25 mouse cellular contexts compared by ENCODE assay signal in genomic region chrX:9248911-9249310, GRCm38 (mm10). TPM values are rescaled to one million over a fixed set of nuclear protein-coding genes. Genes with fewer than 3 reads are reported as not detected.
DNase-seq lines count a peak whose midpoint lies in the region; ATAC-seq and TF ChIP-seq lines count a peak whose summit lies in the region.
"Had no signal": no experiment of that assay in that cellular context is flagged by ENCODE, and none has a peak within 500 bp of the region (broad histone marks: within the 10 kb centered on the region; RNA-seq: fewer than 3 reads in every experiment).

No protein-coding gene starts in this region.

- no peaks in the 10 kb centered on the region for H3K4me1 ChIP-seq in embryonic facial prominence, embryonic 14.5 days (ENCODE audit: control insufficient read depth, insufficient read depth, low read length)
- H3K4me1 ChIP-seq in embryonic facial prominence, embryonic 10.5 days = no peaks in the 10 kb centered on the region
- 0 out of 2 replicates have a peak, but pooled peaks cover 3% of the 10 kb centered on the region for H3K4me1 ChIP-seq in midbrain, embryonic 13.5 days (replicated peaks)
- H3K4me1 ChIP-seq in midbrain, embryonic 11.5 days (ENCODE audit: control insufficient read depth, insufficient read depth, low read length) = no peaks in the 10 kb centered on the region
- H3K4me1 ChIP-seq in intestine, postnatal 0 days (replicated peaks; ENCODE audit: control insufficient read depth, insufficient read depth, low read length) = no peaks in the 10 kb centered on the region
- H3K4me1 ChIP-seq in stomach, postnatal 0 days (replicated peaks; ENCODE audit: control insufficient read depth, insufficient read depth) = no peaks in the 10 kb centered on the region
- H3K4me1 ChIP-seq: embryonic facial prominence, embryonic 12.5 days; heart, embryonic 12.5 days; stomach, embryonic 15.5 days had no signal

- no peak overlapping the region for H3K4me3 ChIP-seq in embryonic facial prominence, embryonic 14.5 days (ENCODE audit: low read depth, low read length)
- no peak overlapping the region for H3K4me3 ChIP-seq in embryonic facial prominence, embryonic 10.5 days
- no peak overlapping the region for H3K4me3 ChIP-seq in midbrain, embryonic 13.5 days (replicated peaks)
- no peak overlapping the region for H3K4me3 ChIP-seq in midbrain, embryonic 11.5 days (ENCODE audit: low read depth, low read length)
- H3K4me3 ChIP-seq in intestine, postnatal 0 days (ENCODE audit: low read depth, low read length) = no peak overlapping the region
- no peak overlapping the region for H3K4me3 ChIP-seq in stomach, postnatal 0 days (ENCODE audit: low read depth, low read length)
- H3K4me3 ChIP-seq: embryonic facial prominence, embryonic 12.5 days; heart, embryonic 12.5 days; stomach, embryonic 15.5 days had no signal

- no peak for ATAC-seq in embryonic facial prominence, embryonic 14.5 days (ENCODE audit: low read depth)
- ATAC-seq in midbrain, embryonic 13.5 days = peak; percentile 74
- no peak for ATAC-seq in midbrain, embryonic 11.5 days (ENCODE audit: low FRiP score)
- peak; percentile 91 for ATAC-seq in intestine, postnatal 0 days
- ATAC-seq in stomach, postnatal 0 days (ENCODE audit: low FRiP score, low TSS enrichment) = peak; percentile 77
- ATAC-seq: activated CD4-positive, CD25-positive, alpha-beta regulatory T cell, adult 4 months had no signal

- no peak overlapping the region for H3K4me2 ChIP-seq in embryonic facial prominence, embryonic 14.5 days (ENCODE audit: low read depth, low read length)
- H3K4me2 ChIP-seq in midbrain, embryonic 13.5 days (replicated peaks) = no peak overlapping the region
- no peak overlapping the region for H3K4me2 ChIP-seq in midbrain, embryonic 11.5 days
- no peak overlapping the region for H3K4me2 ChIP-seq in intestine, postnatal 0 days (replicated peaks; ENCODE audit: low read depth)
- no peak overlapping the region for H3K4me2 ChIP-seq in stomach, postnatal 0 days (replicated peaks; ENCODE audit: low read depth)
- H3K4me2 ChIP-seq: embryonic facial prominence, embryonic 12.5 days; heart, embryonic 12.5 days; stomach, embryonic 15.5 days had no signal

- no peaks in the 10 kb centered on the region for H3K36me3 ChIP-seq in embryonic facial prominence, embryonic 14.5 days (ENCODE audit: control insufficient read depth, insufficient read depth, low read length)
- no peaks in the 10 kb centered on the region for H3K36me3 ChIP-seq in embryonic facial prominence, embryonic 10.5 days (replicated peaks)
- no peaks in the 10 kb centered on the region for H3K36me3 ChIP-seq in midbrain, embryonic 13.5 days
- no peaks in the 10 kb centered on the region for H3K36me3 ChIP-seq in midbrain, embryonic 11.5 days (ENCODE audit: control insufficient read depth, insufficient read depth, low read length)
- H3K36me3 ChIP-seq in intestine, postnatal 0 days (ENCODE audit: control insufficient read depth, insufficient read depth) = no peaks in the 10 kb centered on the region
- no peaks in the 10 kb centered on the region for H3K36me3 ChIP-seq in stomach, postnatal 0 days (ENCODE audit: control insufficient read depth, insufficient read depth, low read length)
- H3K36me3 ChIP-seq: embryonic facial prominence, embryonic 12.5 days; heart, embryonic 12.5 days; stomach, embryonic 15.5 days had no signal

- WGBS in embryonic facial prominence, embryonic 14.5 days = 49% methylated on average over 5 of the region's 5 CpGs
- 67% methylated on average over 5 of the region's 5 CpGs for WGBS in embryonic facial prominence, embryonic 10.5 days
- 49% methylated on average over 5 of the region's 5 CpGs for WGBS in midbrain, embryonic 13.5 days
- 71% methylated on average over 5 of the region's 5 CpGs for WGBS in midbrain, embryonic 11.5 days
- WGBS in intestine, postnatal 0 days = 41% methylated on average over 5 of the region's 5 CpGs
- WGBS in stomach, postnatal 0 days = 45% methylated on average over 5 of the region's 5 CpGs

- no peaks in the 10 kb centered on the region for H3K9me3 ChIP-seq in embryonic facial prominence, embryonic 14.5 days (ENCODE audit: control insufficient read depth, low read length)
- no peaks in the 10 kb centered on the region for H3K9me3 ChIP-seq in embryonic facial prominence, embryonic 10.5 days
- no peaks in the 10 kb centered on the region for H3K9me3 ChIP-seq in midbrain, embryonic 13.5 days
- no peaks in the 10 kb centered on the region for H3K9me3 ChIP-seq in midbrain, embryonic 11.5 days (ENCODE audit: control insufficient read depth, low read length)
- no peaks in the 10 kb centered on the region for H3K9me3 ChIP-seq in intestine, postnatal 0 days (ENCODE audit: control insufficient read depth)
- no peaks in the 10 kb centered on the region for H3K9me3 ChIP-seq in stomach, postnatal 0 days (ENCODE audit: control insufficient read depth, low read length)
- H3K9me3 ChIP-seq: embryonic facial prominence, embryonic 12.5 days; heart, embryonic 12.5 days; stomach, embryonic 15.5 days had no signal

- H3K27me3 ChIP-seq in embryonic facial prominence, embryonic 14.5 days (replicated peaks; ENCODE audit: control insufficient read depth, insufficient read depth, low read length) = no peaks in the 10 kb centered on the region
- H3K27me3 ChIP-seq in embryonic facial prominence, embryonic 10.5 days (replicated peaks; ENCODE audit: low read depth, poor library complexity, severe bottlenecking) = no peaks in the 10 kb centered on the region
- H3K27me3 ChIP-seq in midbrain, embryonic 13.5 days = no peaks in the 10 kb centered on the region
- H3K27me3 ChIP-seq in midbrain, embryonic 11.5 days (ENCODE audit: control insufficient read depth, insufficient read depth, low read length) = no peaks in the 10 kb centered on the region
- H3K27me3 ChIP-seq in intestine, postnatal 0 days (replicated peaks; ENCODE audit: control insufficient read depth, insufficient read depth, low read length) = no peaks in the 10 kb centered on the region
- H3K27me3 ChIP-seq in stomach, postnatal 0 days (ENCODE audit: control insufficient read depth, insufficient read depth, low read length) = no peaks in the 10 kb centered on the region
- H3K27me3 ChIP-seq: embryonic facial prominence, embryonic 12.5 days; heart, embryonic 12.5 days; stomach, embryonic 15.5 days had no signal

- no peak overlapping the region for H3K27ac ChIP-seq in embryonic facial prominence, embryonic 14.5 days (replicated peaks; ENCODE audit: low read depth, low read length)
- no peak overlapping the region for H3K27ac ChIP-seq in embryonic facial prominence, embryonic 10.5 days (replicated peaks)
- H3K27ac ChIP-seq in midbrain, embryonic 13.5 days = no peak overlapping the region
- no peak overlapping the region for H3K27ac ChIP-seq in midbrain, embryonic 11.5 days (ENCODE audit: low read depth, low read length)
- H3K27ac ChIP-seq in intestine, postnatal 0 days (ENCODE audit: low read depth, low read length) = no peak overlapping the region
- no peak overlapping the region for H3K27ac ChIP-seq in stomach, postnatal 0 days (replicated peaks)
- H3K27ac ChIP-seq: embryonic facial prominence, embryonic 12.5 days; stomach, embryonic 15.5 days had no signal

- H3K9ac ChIP-seq in embryonic facial prominence, embryonic 14.5 days (ENCODE audit: low read depth, low read length) = no peak overlapping the region
- H3K9ac ChIP-seq in midbrain, embryonic 13.5 days (replicated peaks) = no peak overlapping the region
- H3K9ac ChIP-seq in midbrain, embryonic 11.5 days (ENCODE audit: low read length) = no peak overlapping the region
- no peak overlapping the region for H3K9ac ChIP-seq in intestine, postnatal 0 days (ENCODE audit: low read depth, low read length)
- no peak overlapping the region for H3K9ac ChIP-seq in stomach, postnatal 0 days (ENCODE audit: low read length)
- H3K9ac ChIP-seq: embryonic facial prominence, embryonic 12.5 days; heart, embryonic 12.5 days; stomach, embryonic 15.5 days had no signal

- no peak for TF ChIP-seq CTCF in intestine, postnatal 0 days (IDR thresholded peaks at IDR 0.05; ENCODE audit: low read depth)
- TF ChIP-seq CTCF in stomach, postnatal 0 days (IDR thresholded peaks at IDR 0.05; ENCODE audit: low read depth) = no peak

- no peak for TF ChIP-seq EP300 in stomach, postnatal 0 days (optimal IDR thresholded peaks at IDR 0.05)

- DNase-seq in embryonic facial prominence, embryonic 14.5 days (ENCODE audit: low spot score) = peak; percentile 34
- DNase-seq in embryonic facial prominence, embryonic 10.5 days (ENCODE audit: low spot score) = no peak
- DNase-seq in midbrain, embryonic 11.5 days (ENCODE audit: low spot score, missing footprints) = no peak
- DNase-seq in stomach, postnatal 0 days (ENCODE audit: low spot score) = peak; percentile 14
- no peak for DNase-seq in heart, adult 8-10 months (ENCODE audit: low spot score)
- DNase-seq in kidney, adult 9 months = no peak
- DNase-seq: adrenal gland, postnatal 36 days; cerebellum, postnatal 25 days; gastrocnemius, postnatal 25 days; heart, postnatal 36 days; kidney, adult 11 months; kidney, postnatal 4 days; thymus, postnatal 14 days had no signal

RNA-seq across cellular contexts. Expression of gene Gm14862, which starts 7.8 kb away (rescaled TPM):
- polyA plus RNA-seq in embryonic facial prominence, embryonic 14.5 days (2014; fragmentation: Nextera tagmentation; extraction: Ambion mirVana) = not detected in 2 replicates
- polyA plus RNA-seq in embryonic facial prominence, embryonic 10.5 days (2016; fragmentation: Nextera tagmentation; extraction: Ambion mirVana) = not detected in 2 replicates
- not detected in 2 replicates for polyA plus RNA-seq in midbrain, embryonic 13.5 days (2015; fragmentation: Nextera tagmentation; extraction: Ambion mirVana)
- 0.72 TPM in 1 of 2 replicates, not detected in the other for polyA plus RNA-seq in midbrain, embryonic 11.5 days (2014; fragmentation: Nextera tagmentation; extraction: Ambion mirVana)
- polyA plus RNA-seq in intestine, postnatal 0 days (2015; fragmentation: Nextera tagmentation; extraction: Ambion mirVana) = not detected in 2 replicates
- polyA plus RNA-seq in stomach, postnatal 0 days (2015; fragmentation: Nextera tagmentation; extraction: Ambion mirVana) = 0.17 TPM in 1 of 2 replicates, not detected in the other
- total RNA-seq in heart, adult 8-10 months (2022) = not detected
- total RNA-seq: adrenal gland, postnatal 36 days; gastrocnemius, postnatal 25 days; heart, postnatal 36 days; layer of hippocampus, postnatal 14 days; left cerebral cortex, postnatal 25 days; liver, adult 2 months; megakaryocyte, adult 5-6 weeks had no signal
- polyA plus RNA-seq: liver, adult 2 months; lung, embryonic 16.5 days; small intestine, adult 2 months had no signal

RNA-seq across cellular contexts. Expression of gene Xk, which starts 23.6 kb away (rescaled TPM):
- 0.97 and 2.0 TPM in 2 replicates for polyA plus RNA-seq in embryonic facial prominence, embryonic 14.5 days (2014; fragmentation: Nextera tagmentation; extraction: Ambion mirVana)
- 2.0 TPM in 2 replicates for polyA plus RNA-seq in embryonic facial prominence, embryonic 10.5 days (2016; fragmentation: Nextera tagmentation; extraction: Ambion mirVana)
- 2.3 and 2.9 TPM in 2 replicates for polyA plus RNA-seq in midbrain, embryonic 13.5 days (2015; fragmentation: Nextera tagmentation; extraction: Ambion mirVana)
- polyA plus RNA-seq in midbrain, embryonic 11.5 days (2014; fragmentation: Nextera tagmentation; extraction: Ambion mirVana) = 2.9 and 3.4 TPM in 2 replicates
- 6.7 TPM in 2 replicates for polyA plus RNA-seq in intestine, postnatal 0 days (2015; fragmentation: Nextera tagmentation; extraction: Ambion mirVana)
- polyA plus RNA-seq in stomach, postnatal 0 days (2015; fragmentation: Nextera tagmentation; extraction: Ambion mirVana) = 2.0 and 2.5 TPM in 2 replicates
- total RNA-seq in heart, adult 8-10 months (2022) = 1 to 10 TPM; 5.1 to 9.8 (median 8.1) TPM

RNA-seq across cellular contexts. Expression of gene H2al1m, which starts 34.7 kb away (rescaled TPM):
- polyA plus RNA-seq in embryonic facial prominence, embryonic 14.5 days (2014; fragmentation: Nextera tagmentation; extraction: Ambion mirVana) = not detected in 2 replicates
- polyA plus RNA-seq in embryonic facial prominence, embryonic 10.5 days (2016; fragmentation: Nextera tagmentation; extraction: Ambion mirVana) = not detected in 2 replicates
- not detected in 2 replicates for polyA plus RNA-seq in midbrain, embryonic 13.5 days (2015; fragmentation: Nextera tagmentation; extraction: Ambion mirVana)
- polyA plus RNA-seq in midbrain, embryonic 11.5 days (2014; fragmentation: Nextera tagmentation; extraction: Ambion mirVana) = 0.46 TPM in 1 of 2 replicates, not detected in the other
- 0.42 and 0.52 TPM in 2 replicates for polyA plus RNA-seq in intestine, postnatal 0 days (2015; fragmentation: Nextera tagmentation; extraction: Ambion mirVana)
- 0.21 TPM in 1 of 2 replicates, not detected in the other for polyA plus RNA-seq in stomach, postnatal 0 days (2015; fragmentation: Nextera tagmentation; extraction: Ambion mirVana)
- total RNA-seq in heart, adult 8-10 months (2022) = 1 to 10 TPM in 1 of 4 experiments, not detected in 3; 1.3 TPM
- total RNA-seq: gastrocnemius, postnatal 25 days; left cerebral cortex, postnatal 25 days; megakaryocyte, adult 5-6 weeks had no signal
- polyA plus RNA-seq: embryonic facial prominence, embryonic 12.5 days; liver, adult 2 months; lung, embryonic 16.5 days had no signal

RNA-seq across cellular contexts. Expression of gene Lancl3, which starts 49.2 kb away (rescaled TPM):
- polyA plus RNA-seq in embryonic facial prominence, embryonic 14.5 days (2014; fragmentation: Nextera tagmentation; extraction: Ambion mirVana) = 0.67 and 0.76 TPM in 2 replicates
- 0.26 and 0.43 TPM in 2 replicates for polyA plus RNA-seq in embryonic facial prominence, embryonic 10.5 days (2016; fragmentation: Nextera tagmentation; extraction: Ambion mirVana)
- polyA plus RNA-seq in midbrain, embryonic 13.5 days (2015; fragmentation: Nextera tagmentation; extraction: Ambion mirVana) = 4.0 and 4.1 TPM in 2 replicates
- polyA plus RNA-seq in midbrain, embryonic 11.5 days (2014; fragmentation: Nextera tagmentation; extraction: Ambion mirVana) = 0.66 and 0.90 TPM in 2 replicates
- 0.46 and 0.65 TPM in 2 replicates for polyA plus RNA-seq in intestine, postnatal 0 days (2015; fragmentation: Nextera tagmentation; extraction: Ambion mirVana)
- polyA plus RNA-seq in stomach, postnatal 0 days (2015; fragmentation: Nextera tagmentation; extraction: Ambion mirVana) = 0.61 and 0.87 TPM in 2 replicates
- 1 to 10 TPM; 2.7 to 6.0 (median 5.0) TPM for total RNA-seq in heart, adult 8-10 months (2022)
- total RNA-seq: megakaryocyte, adult 5-6 weeks had no signal
- polyA plus RNA-seq: liver, adult 2 months had no signal

Comparison
In these comparisons a context has a peak if more than half of its experiments do, and no peak if none do; other contexts are left out.
1. ATAC-seq: peak in midbrain, embryonic 13.5 days (single experiment), intestine, postnatal 0 days (single experiment) and stomach, postnatal 0 days (single experiment); none in embryonic facial prominence, embryonic 14.5 days (single experiment) and midbrain, embryonic 11.5 days (single experiment).
2. DNase-seq: peak in embryonic facial prominence, embryonic 14.5 days (single experiment) and stomach, postnatal 0 days (single experiment); none in embryonic facial prominence, embryonic 10.5 days (single experiment), midbrain, embryonic 11.5 days (single experiment), heart, adult 8-10 months (single experiment) and kidney, adult 9 months (single experiment).